Comparison of ENCODE assay signal across 13 mouse cellular contexts in the genomic region with DNA sequence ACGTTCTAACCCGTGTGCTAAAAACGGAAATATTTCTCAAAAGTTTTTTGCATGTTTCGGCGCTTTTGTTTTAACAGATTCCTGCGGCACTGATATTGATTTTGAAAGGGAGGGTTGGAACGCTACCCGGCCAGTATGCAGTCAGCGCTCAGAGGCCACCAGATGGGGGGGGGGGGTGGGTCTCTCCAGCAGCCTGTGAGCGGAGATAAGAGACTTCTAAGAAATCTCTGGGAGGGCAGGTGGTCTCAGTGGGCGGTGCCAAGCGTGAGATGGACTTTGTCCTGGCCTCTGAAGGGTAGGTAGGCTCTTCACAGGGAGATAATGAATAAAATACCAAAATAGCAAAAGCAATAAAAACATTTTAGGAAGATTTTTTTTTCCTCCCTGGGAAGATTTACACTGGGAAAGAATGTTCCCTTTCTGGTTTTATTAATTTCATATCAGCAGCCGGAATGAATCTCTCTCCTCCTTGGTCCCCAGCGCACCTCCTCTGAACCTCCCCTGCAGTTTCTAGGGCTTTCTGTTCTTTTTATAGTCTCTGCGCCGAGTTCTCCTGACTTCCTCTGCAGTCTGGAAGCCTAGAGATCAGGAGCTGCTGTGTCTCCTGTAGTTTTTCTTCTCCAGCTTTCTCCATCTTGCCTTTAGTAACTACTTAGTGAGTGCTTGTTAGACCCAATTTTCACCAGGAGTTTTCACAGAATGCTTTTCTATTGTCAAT. TPM values are rescaled to one million over a fixed set of nuclear protein-coding genes. Genes with fewer than 3 reads are reported as not detected.
DNase-seq lines count a peak whose midpoint lies in the region; ATAC-seq and TF ChIP-seq lines count a peak whose summit lies in the region.
"Had no signal": no experiment of that assay in that cellular context is flagged by ENCODE, and none has a peak within 500 bp of the region (broad histone marks: within the 10 kb centered on the region; RNA-seq: fewer than 3 reads in every experiment).

No protein-coding gene starts in this region.

- no peak for TF ChIP-seq CTCF in intestine, postnatal 0 days (IDR thresholded peaks at IDR 0.05; ENCODE audit: low read depth)

- H3K27ac ChIP-seq in limb, embryonic 13.5 days, result no peak overlapping the region
- H3K27ac ChIP-seq in limb, embryonic 10.5 days, result no peak overlapping the region
- no peak overlapping the region for H3K27ac ChIP-seq in embryonic facial prominence, embryonic 13.5 days
- H3K27ac ChIP-seq in intestine, postnatal 0 days (ENCODE audit: low read depth, low read length), result no peak overlapping the region
- H3K27ac ChIP-seq: limb, embryonic 12.5 days had no signal

- WGBS in limb, embryonic 13.5 days, result 46% methylated on average over 16 of the region's 16 CpGs
- 57% methylated on average over 16 of the region's 16 CpGs for WGBS in limb, embryonic 10.5 days
- WGBS in embryonic facial prominence, embryonic 13.5 days, result 33% methylated on average over 16 of the region's 16 CpGs
- WGBS in intestine, postnatal 0 days, result 17% methylated on average over 16 of the region's 16 CpGs

- peak overlapping the region; percentile 7; the same call in 1 of the 2 replicates for H3K4me2 ChIP-seq in limb, embryonic 13.5 days (replicated peaks)
- H3K4me2 ChIP-seq in embryonic facial prominence, embryonic 13.5 days, result peak overlapping the region; percentile 48
- H3K4me2 ChIP-seq in intestine, postnatal 0 days (replicated peaks; ENCODE audit: low read depth), result 0 out of 2 replicates have a peak overlapping the region, but pooled peaks have one; percentile 24
- H3K4me2 ChIP-seq: limb, embryonic 12.5 days had no signal

- peaks cover 2% of the 10 kb centered on the region; the same call in 1 of the 2 replicates for H3K27me3 ChIP-seq in limb, embryonic 13.5 days
- H3K27me3 ChIP-seq in limb, embryonic 10.5 days (ENCODE audit: low read depth, poor library complexity, severe bottlenecking), result peaks cover 12% of the 10 kb centered on the region; the same call in 1 of the 2 replicates
- peaks cover 6% of the 10 kb centered on the region; the same call in 1 of the 2 replicates for H3K27me3 ChIP-seq in embryonic facial prominence, embryonic 13.5 days
- no peaks in the 10 kb centered on the region; the same call in 1 of the 2 replicates for H3K27me3 ChIP-seq in intestine, postnatal 0 days (replicated peaks; ENCODE audit: control insufficient read depth, insufficient read depth, low read length)

- no peaks in the 10 kb centered on the region for H3K36me3 ChIP-seq in limb, embryonic 13.5 days
- no peaks in the 10 kb centered on the region for H3K36me3 ChIP-seq in limb, embryonic 10.5 days
- no peaks in the 10 kb centered on the region for H3K36me3 ChIP-seq in embryonic facial prominence, embryonic 13.5 days
- H3K36me3 ChIP-seq in intestine, postnatal 0 days (ENCODE audit: control insufficient read depth, insufficient read depth), result no peaks in the 10 kb centered on the region
- H3K36me3 ChIP-seq: limb, embryonic 12.5 days had no signal

- no peaks in the 10 kb centered on the region for H3K9me3 ChIP-seq in limb, embryonic 13.5 days
- no peaks in the 10 kb centered on the region for H3K9me3 ChIP-seq in limb, embryonic 10.5 days (replicated peaks)
- no peaks in the 10 kb centered on the region for H3K9me3 ChIP-seq in embryonic facial prominence, embryonic 13.5 days
- no peaks in the 10 kb centered on the region for H3K9me3 ChIP-seq in intestine, postnatal 0 days (ENCODE audit: control insufficient read depth)
- H3K9me3 ChIP-seq: limb, embryonic 12.5 days had no signal

- no peak overlapping the region for H3K9ac ChIP-seq in limb, embryonic 13.5 days
- no peak overlapping the region for H3K9ac ChIP-seq in embryonic facial prominence, embryonic 13.5 days
- H3K9ac ChIP-seq in intestine, postnatal 0 days (ENCODE audit: low read depth, low read length), result no peak overlapping the region
- H3K9ac ChIP-seq: limb, embryonic 12.5 days had no signal

- no peak for DNase-seq in limb, embryonic 10.5 days (ENCODE audit: low spot score)
- DNase-seq in retina, embryonic 14.5 days (ENCODE audit: low spot score), result no peak
- DNase-seq: adrenal gland, postnatal 14 days; heart, postnatal 14 days; kidney, postnatal 25 days had no signal

- ATAC-seq in limb, embryonic 13.5 days (ENCODE audit: low FRiP score, low read depth), result no peak
- ATAC-seq in embryonic facial prominence, embryonic 13.5 days (ENCODE audit: insufficient number of reproducible peaks, insufficient read depth, low FRiP score, low TSS enrichment, low read depth), result no peak
- no peak for ATAC-seq in intestine, postnatal 0 days
- peak; percentile 64 for ATAC-seq in megakaryocyte-erythroid progenitor cell, adult 5-6 weeks (replicated peaks; ENCODE audit: low FRiP score, low TSS enrichment, poor library complexity, severe bottlenecking)
- no peak for ATAC-seq in granulocyte monocyte progenitor cell, adult 5-6 weeks (replicated peaks; ENCODE audit: poor library complexity, severe bottlenecking)

- peaks cover 13% of the 10 kb centered on the region for H3K4me1 ChIP-seq in limb, embryonic 13.5 days
- peaks cover 29% of the 10 kb centered on the region for H3K4me1 ChIP-seq in limb, embryonic 10.5 days
- H3K4me1 ChIP-seq in embryonic facial prominence, embryonic 13.5 days, result peaks cover 32% of the 10 kb centered on the region
- no peaks in the 10 kb centered on the region for H3K4me1 ChIP-seq in intestine, postnatal 0 days (replicated peaks; ENCODE audit: control insufficient read depth, insufficient read depth, low read length)

- H3K4me3 ChIP-seq in limb, embryonic 13.5 days, result no peak overlapping the region
- H3K4me3 ChIP-seq in limb, embryonic 10.5 days, result no peak overlapping the region
- 0 out of 2 replicates have a peak overlapping the region, but pooled peaks have one; percentile 5 for H3K4me3 ChIP-seq in embryonic facial prominence, embryonic 13.5 days
- no peak overlapping the region for H3K4me3 ChIP-seq in intestine, postnatal 0 days (ENCODE audit: low read depth, low read length)
- H3K4me3 ChIP-seq: limb, embryonic 12.5 days had no signal

RNA-seq across cellular contexts. Expression of gene Gm572, which starts 28.3 kb away (rescaled TPM):
- not detected in 2 replicates for polyA plus RNA-seq in limb, embryonic 13.5 days (2015; fragmentation: Nextera tagmentation; extraction: Ambion mirVana)
- polyA plus RNA-seq in limb, embryonic 10.5 days (2016; fragmentation: Nextera tagmentation; extraction: Ambion mirVana), result not detected in 2 replicates
- polyA plus RNA-seq in embryonic facial prominence, embryonic 13.5 days (2015; fragmentation: Nextera tagmentation; extraction: Ambion mirVana), result not detected in 2 replicates
- polyA plus RNA-seq in intestine, postnatal 0 days (2015; fragmentation: Nextera tagmentation; extraction: Ambion mirVana), result not detected in 2 replicates
- not detected in 2 replicates for total RNA-seq in megakaryocyte-erythroid progenitor cell, adult 5-6 weeks (2014; fragmentation: Nextera tagmentation)
- not detected in 2 replicates for total RNA-seq in megakaryocyte-erythroid progenitor cell, adult 5-6 weeks (2017)
- not detected in 2 replicates for total RNA-seq in granulocyte monocyte progenitor cell, adult 5-6 weeks (2014; fragmentation: Nextera tagmentation)
- total RNA-seq in granulocyte monocyte progenitor cell, adult 5-6 weeks (2017), result not detected in 2 replicates
- total RNA-seq: adrenal gland, postnatal 14 days; layer of hippocampus, postnatal 25 days had no signal
- polyA plus RNA-seq: cortical plate, adult 2 months; limb, embryonic 12.5 days had no signal

RNA-seq across cellular contexts. Expression of gene Tardbp, which starts 44.6 kb away (rescaled TPM):
- 346 and 363 TPM in 2 replicates for polyA plus RNA-seq in limb, embryonic 13.5 days (2015; fragmentation: Nextera tagmentation; extraction: Ambion mirVana)
- 446 and 455 TPM in 2 replicates for polyA plus RNA-seq in limb, embryonic 10.5 days (2016; fragmentation: Nextera tagmentation; extraction: Ambion mirVana)
- 371 and 401 TPM in 2 replicates for polyA plus RNA-seq in embryonic facial prominence, embryonic 13.5 days (2015; fragmentation: Nextera tagmentation; extraction: Ambion mirVana)
- polyA plus RNA-seq in intestine, postnatal 0 days (2015; fragmentation: Nextera tagmentation; extraction: Ambion mirVana), result 113 and 124 TPM in 2 replicates
- total RNA-seq in megakaryocyte-erythroid progenitor cell, adult 5-6 weeks (2014; fragmentation: Nextera tagmentation), result 456 and 583 TPM in 2 replicates
- 804 and 881 TPM in 2 replicates for total RNA-seq in megakaryocyte-erythroid progenitor cell, adult 5-6 weeks (2017)
- 411 and 464 TPM in 2 replicates for total RNA-seq in granulocyte monocyte progenitor cell, adult 5-6 weeks (2014; fragmentation: Nextera tagmentation)
- 541 and 579 TPM in 2 replicates for total RNA-seq in granulocyte monocyte progenitor cell, adult 5-6 weeks (2017)
